17 mouse cellular contexts compared by ENCODE assay signal in the genomic region with DNA sequence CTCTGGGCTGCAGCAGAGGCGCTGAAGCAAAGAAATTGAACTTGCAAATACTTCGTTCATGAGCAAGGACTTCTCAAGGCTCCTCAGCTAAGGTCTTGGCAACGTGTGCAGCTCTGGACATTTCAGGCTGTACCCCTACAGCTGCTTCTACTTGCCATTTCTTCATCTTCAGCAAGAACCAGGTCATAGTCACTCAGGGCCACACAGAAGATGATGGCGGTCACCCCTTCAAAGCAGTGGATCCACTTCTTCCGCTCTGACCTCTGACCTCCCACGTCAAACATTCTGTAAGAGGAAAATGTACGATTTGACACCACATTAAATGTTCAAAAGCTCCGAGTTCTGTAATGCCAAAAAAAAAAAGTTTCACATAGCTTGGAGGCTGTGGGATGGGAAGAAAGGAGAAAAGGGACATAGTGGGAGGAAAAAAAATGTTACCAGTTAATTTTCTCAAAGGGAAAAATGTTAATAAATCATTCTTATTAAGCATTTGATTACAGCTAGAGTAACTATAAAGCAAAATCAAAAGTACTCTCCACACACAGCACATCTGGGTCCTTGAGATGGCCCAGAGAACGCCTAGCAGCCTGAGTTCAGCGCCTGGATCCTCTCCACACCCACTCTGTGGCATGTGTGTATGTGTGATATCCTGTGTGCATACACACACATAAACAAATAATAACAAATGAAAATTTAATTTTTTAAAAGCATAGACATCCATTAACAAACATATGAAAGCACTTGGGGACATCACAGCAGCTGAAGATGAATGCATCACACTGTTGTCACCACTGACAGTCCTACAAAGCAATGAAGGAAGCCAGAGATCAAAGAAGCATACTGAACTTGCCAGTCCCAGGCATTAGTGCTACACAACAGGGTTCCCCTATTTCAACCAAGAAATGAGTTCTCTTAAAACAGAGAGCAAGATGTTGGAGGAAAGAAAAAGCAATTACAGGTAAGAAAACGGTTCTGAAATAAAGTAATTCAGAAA.
"Had no signal": no experiment of that assay in that cellular context is flagged by ENCODE, and none has a peak within 500 bp of the region (broad histone marks: within the 10 kb centered on the region; RNA-seq: fewer than 3 reads in every experiment).

No protein-coding gene starts in this region.

- H3K4me2 ChIP-seq: liver, embryonic 12.5 days; midbrain, embryonic 12.5 days; neural tube, embryonic 13.5 days; neural tube, embryonic 15.5 days had no signal

- DNase-seq: midbrain, embryonic 14.5 days; retina, postnatal 1 day; right cerebral cortex, adult 18-20 months; right cerebral cortex, postnatal 25 days; right cerebral cortex, postnatal 4 days; spleen, adult 18-20 months; thymus, adult 18-20 months; thymus, postnatal 14 days; thymus, postnatal 36 days had no signal

- H3K4me1 ChIP-seq: liver, embryonic 12.5 days; midbrain, embryonic 10.5 days; midbrain, embryonic 12.5 days; neural tube, embryonic 13.5 days; neural tube, embryonic 15.5 days had no signal

- H3K36me3 ChIP-seq: liver, embryonic 12.5 days; midbrain, embryonic 12.5 days had no signal

- H3K4me3 ChIP-seq: liver, embryonic 12.5 days; midbrain, embryonic 10.5 days; midbrain, embryonic 12.5 days; myocyte; neural tube, embryonic 13.5 days; neural tube, embryonic 15.5 days had no signal

- H3K27me3 ChIP-seq: liver, embryonic 12.5 days; midbrain, embryonic 12.5 days; neural tube, embryonic 13.5 days; neural tube, embryonic 15.5 days had no signal

- ATAC-seq: liver, embryonic 12.5 days; midbrain, embryonic 16.5 days had no signal

- H3K9me3 ChIP-seq: liver, embryonic 12.5 days; midbrain, embryonic 10.5 days; midbrain, embryonic 12.5 days; neural tube, embryonic 13.5 days; neural tube, embryonic 15.5 days had no signal

- H3K27ac ChIP-seq: liver, embryonic 12.5 days; liver, embryonic 14.5 days; midbrain, embryonic 10.5 days; midbrain, embryonic 12.5 days; neural tube, embryonic 13.5 days; neural tube, embryonic 15.5 days had no signal

- H3K9ac ChIP-seq: liver, embryonic 12.5 days; liver, embryonic 14.5 days; midbrain, embryonic 12.5 days; neural tube, embryonic 13.5 days; neural tube, embryonic 15.5 days had no signal
